Mouse (Mus musculus) testis, adult 2 months (tissue): ENCODE measurements at regions not wholly inside any gene's neighbourhood (a gene's known extent, or its start where the extent isn't known, plus 50 kb on each side); places are given as distances from the start of the nearest gene placed in this dataset.

Experiments
- CTCF ChIP-seq: fragments of 200-500 bp; IDR thresholded peaks from 2 replicates; pipeline ENCODE4 v1.5.1; 2012; ENCODE audit warnings: low read depth, mild to moderate bottlenecking, inconsistent platforms, low read length, moderate library complexity; ENCODE audit not compliant: control insufficient read depth, insufficient read depth, insufficient replicate concordance
- POLR2A ChIP-seq: fragments of 200-500 bp; IDR thresholded peaks from 2 replicates; pipeline ENCODE4 v1.6.1; 2012; ENCODE audit warnings: low read depth, mild to moderate bottlenecking, inconsistent platforms, low read length, moderate library complexity; ENCODE audit not compliant: control insufficient read depth

GRCm38 (mm10) chr8:8225175-8225830, 435.7 kb downstream of the Efnb2 start:
- TF ChIP-seq POLR2A, result no peak
- peak; percentile 20; the same call in 1 of the 2 replicates for TF ChIP-seq CTCF
